Mouse (Mus musculus) liver, adult 2 months (tissue): Measurements from ENCODE around the gene Asb3.

Experiments
- CTCF ChIP-seq: fragments of 200-500 bp; IDR thresholded peaks from 2 replicates; pipeline ENCODE4 v1.5.1; 2011; ENCODE audit warnings: low read depth, low read length, control low read depth
- POLR2A ChIP-seq: fragments of 200-500 bp; IDR thresholded peaks from 2 replicates; pipeline ENCODE4 v1.6.1; 2011; ENCODE audit warnings: low read length, control low read depth; ENCODE audit not compliant: insufficient read depth; ENCODE audit errors: extremely low read depth

- no peak for TF ChIP-seq CTCF
- TF ChIP-seq POLR2A: no peak
These were observed 12.8 kb upstream of the Asb3 start for GRCm38 (mm10) chr11:30872425-30872824.
